Mouse (Mus musculus) bone marrow, adult 2 months (tissue): ENCODE data around the gene Pigu.

ENCODE experiments used
- CTCF ChIP-seq: fragments of 200-500 bp; IDR thresholded peaks from 2 replicates; pipeline ENCODE4 v1.5.1; 2011; ENCODE audit warnings: low read length, control low read depth; ENCODE audit not compliant: control insufficient read depth, insufficient read depth
- POLR2A ChIP-seq: fragments of 200-500 bp; IDR thresholded peaks from 2 replicates; pipeline ENCODE4 v1.6.1; 2011; ENCODE audit warnings: low read depth, mild to moderate bottlenecking, control low read depth, low read length, borderline replicate concordance; ENCODE audit not compliant: control insufficient read depth

- no peak for TF ChIP-seq CTCF
- TF ChIP-seq POLR2A, result no peak
Measured at GRCm38 (mm10) chr2:155313671-155314070, 43.6 kb downstream of the Pigu start.
